Mouse (Mus musculus) forebrain, embryonic 11.5 days (tissue): ENCODE measurements around the gene Dnajc28. TPM values are rescaled to one million over a fixed set of nuclear protein-coding genes. Genes with fewer than 3 reads are reported as not detected.

Experiments
- ATAC-seq: fragments of 200-750 bp; cut with Nextera tagmentation; replicated peaks from 2 replicates; pipeline ENCODE4 v1.8.0; 2017; ENCODE audit warnings: moderate TSS enrichment; ENCODE audit not compliant: low FRiP score
- DNase-seq: peaks from one replicate; pipeline ENCODE4 v3.0.0-alpha.2; 2017; ENCODE audit warnings: low spot score
- H3K27ac ChIP-seq: fragments of 300-500 bp; sonication (generic); 2 replicates; pipeline ENCODE4 v1.5.1; 2014; ENCODE audit warnings: low read depth, low read length
- H3K27me3 ChIP-seq: fragments of 300-500 bp; sonication (generic); 2 replicates; pipeline ENCODE4 v1.6.1; 2014; ENCODE audit warnings: mild to moderate bottlenecking, low read length, mixed read lengths; ENCODE audit not compliant: control insufficient read depth, insufficient read depth
- H3K36me3 ChIP-seq: fragments of 300-500 bp; sonication (generic); 2 replicates; pipeline ENCODE4 v1.6.1; 2014; ENCODE audit warnings: mild to moderate bottlenecking, low read length, moderate library complexity, mixed read lengths; ENCODE audit not compliant: control insufficient read depth, insufficient read depth
- H3K4me1 ChIP-seq: fragments of 300-500 bp; sonication (generic); replicated peaks from 2 replicates; pipeline ENCODE4 v1.6.1; 2014; ENCODE audit warnings: low read length, mixed read lengths; ENCODE audit not compliant: control insufficient read depth, insufficient read depth
- H3K4me2 ChIP-seq: fragments of 300-500 bp; sonication (generic); 2 replicates; pipeline ENCODE4 v1.6.1; 2014; ENCODE audit warnings: low read depth, mild to moderate bottlenecking, low read length, moderate library complexity, mixed read lengths; ENCODE audit not compliant: severe bottlenecking
- H3K4me3 ChIP-seq: fragments of 300-500 bp; sonication (generic); 2 replicates; pipeline ENCODE4 v1.5.1; 2014; ENCODE audit warnings: low read depth, low read length
- H3K9ac ChIP-seq: fragments of 300-500 bp; sonication (generic); 2 replicates; pipeline ENCODE4 v1.6.1; 2014; ENCODE audit warnings: low read length
- H3K9me3 ChIP-seq: fragments of 300-500 bp; sonication (generic); 2 replicates; pipeline ENCODE4 v1.6.1; 2016; ENCODE audit warnings: low read length, mixed read lengths; ENCODE audit not compliant: control insufficient read depth
- WGBS: fragments of 180-500 bp; shearing (Covaris S2); extraction: QIAGEN DNeasy Blood & Tissue Kit; methylation state at CpG from one replicate; pipeline ENCODE4 v1.1.7; 2014; 5-methylcytosine and 5-hydroxymethylcytosine counted together
- polyA plus RNA-seq: library from polyadenylated mRNA; unstranded; fragments of >200 nt; fragmentation: Nextera tagmentation; extraction: Ambion mirVana; gene quantifications from 2 replicates; pipeline ENCODE4 v1.2.1, GENCODE M21; 2014

Dnajc28 gene
- polyA plus RNA-seq, 1 experiment from 2014 or later, result 4.7 TPM

- no peak for ATAC-seq
- H3K9ac ChIP-seq, result no peak overlapping the region
- WGBS, result 85% methylated on average over 6 of the region's 6 CpGs
- no peaks in the 10 kb centered on the region for H3K4me1 ChIP-seq
- no peak overlapping the region for H3K27ac ChIP-seq
- no peaks in the 10 kb centered on the region for H3K36me3 ChIP-seq
- no peak overlapping the region for H3K4me3 ChIP-seq
- DNase-seq, result no peak
- no peaks in the 10 kb centered on the region for H3K9me3 ChIP-seq
- no peaks in the 10 kb centered on the region for H3K27me3 ChIP-seq
- H3K4me2 ChIP-seq, result no peak overlapping the region
Measured at GRCm38 (mm10) chr16:91605156-91605555, 13.7 kb downstream of the Dnajc28 start.

GRCm38 (mm10) chr16:91601693-91602092 lies 17.1 kb downstream of the Dnajc28 start:
- ATAC-seq (no peak), DNase-seq (no peak)
- H3K4me2 ChIP-seq, result no peak overlapping the region
- no peaks in the 10 kb centered on the region for H3K36me3 ChIP-seq
- 83% methylated on average over 9 of the region's 9 CpGs for WGBS
- no peak overlapping the region for H3K4me3 ChIP-seq
- no peaks in the 10 kb centered on the region; the same call in 1 of the 2 replicates for H3K4me1 ChIP-seq
- no peak overlapping the region for H3K27ac ChIP-seq
- H3K9ac ChIP-seq, result no peak overlapping the region
- H3K27me3 ChIP-seq, result peaks cover 3% of the 10 kb centered on the region; the same call in 1 of the 2 replicates
- no peaks in the 10 kb centered on the region for H3K9me3 ChIP-seq

GRCm38 (mm10) chr16:91601081-91601480 lies 17.7 kb downstream of the Dnajc28 start:
- Histone ChIP-seq H3K27me3 (peaks cover 3% of the 10 kb centered on the region; the same call in 1 of the 2 replicates), H3K4me1 (peaks cover 2% of the 10 kb centered on the region; the same call in 1 of the 2 replicates), H3K9ac (no peak overlapping the region), H3K27ac (no peak overlapping the region), H3K36me3 (no peaks in the 10 kb centered on the region), H3K4me2 (no peak overlapping the region), H3K9me3 (no peaks in the 10 kb centered on the region), H3K4me3 (no peak overlapping the region)
- WGBS, result 86% methylated on average over 4 of the region's 4 CpGs
- ATAC-seq, result no peak
- DNase-seq, result no peak

GRCm38 (mm10) chr16:91599242-91599641 lies 19.6 kb downstream of the Dnajc28 start:
- ATAC-seq (no peak), DNase-seq (no peak)
- no peaks in the 10 kb centered on the region for H3K9me3 ChIP-seq
- H3K36me3 ChIP-seq, result no peaks in the 10 kb centered on the region
- H3K9ac ChIP-seq, result no peak overlapping the region
- H3K4me1 ChIP-seq, result peaks cover 2% of the 10 kb centered on the region; the same call in 1 of the 2 replicates
- H3K27ac ChIP-seq, result no peak overlapping the region
- no peak overlapping the region for H3K4me3 ChIP-seq
- H3K27me3 ChIP-seq, result peaks cover 3% of the 10 kb centered on the region; the same call in 1 of the 2 replicates
- H3K4me2 ChIP-seq, result no peak overlapping the region

GRCm38 (mm10) chr16:91597672-91598010 lies 21.2 kb downstream of the Dnajc28 start, which contains the start of gene Tmem50b:
TSS of gene Tmem50b (minus strand) at chr16:91597800.
- peaks cover 2% of the 10 kb centered on the region; the same call in 1 of the 2 replicates for H3K4me1 ChIP-seq
- no peak within 1 kb of the TSS for H3K27ac ChIP-seq
- peak within 1 kb of the TSS; percentile 88 for H3K4me2 ChIP-seq
- peak; percentile 99 for DNase-seq
- peak within 1 kb of the TSS; percentile 72 for H3K9ac ChIP-seq
- peaks cover 3% of the 10 kb centered on the region; the same call in 1 of the 2 replicates for H3K27me3 ChIP-seq
- WGBS, result 0% methylated on average over 33 of the region's 34 CpGs
- no peaks in the 10 kb centered on the region for H3K9me3 ChIP-seq
- ATAC-seq, result peak; percentile 99
- no peaks in the 10 kb centered on the region for H3K36me3 ChIP-seq
- H3K4me3 ChIP-seq, result peak within 1 kb of the TSS; percentile 79

- Histone ChIP-seq H3K27me3 (peaks cover 3% of the 10 kb centered on the region; the same call in 1 of the 2 replicates), H3K36me3 (no peaks in the 10 kb centered on the region), H3K27ac (no peak overlapping the region), H3K4me3 (peak overlapping the region; percentile 79), H3K4me1 (peaks cover 2% of the 10 kb centered on the region; the same call in 1 of the 2 replicates), H3K9me3 (no peaks in the 10 kb centered on the region), H3K4me2 (peak overlapping the region; percentile 88), H3K9ac (peak overlapping the region; percentile 72)
- DNase-seq (peak; percentile 80), ATAC-seq (peak; percentile 21)
- WGBS, result under 1% methylated on average over 75 of the region's 75 CpGs
Measured at GRCm38 (mm10) chr16:91596779-91597671, 21.8 kb downstream of the Dnajc28 start.

- H3K9ac ChIP-seq, result peak overlapping the region; percentile 72
- H3K4me2 ChIP-seq, result peak overlapping the region; percentile 88
- H3K9me3 ChIP-seq, result no peaks in the 10 kb centered on the region
- H3K27me3 ChIP-seq, result peaks cover 3% of the 10 kb centered on the region; the same call in 1 of the 2 replicates
- H3K4me1 ChIP-seq, result peaks cover 2% of the 10 kb centered on the region; the same call in 1 of the 2 replicates
- no peak for ATAC-seq
- peak overlapping the region; percentile 79 for H3K4me3 ChIP-seq
- WGBS, result 21% methylated on average over 9 of the region's 9 CpGs
- no peak for DNase-seq
- H3K27ac ChIP-seq, result no peak overlapping the region
- H3K36me3 ChIP-seq, result no peaks in the 10 kb centered on the region
Measured at GRCm38 (mm10) chr16:91596397-91596778, 22.4 kb downstream of the Dnajc28 start.

GRCm38 (mm10) chr16:91595076-91595475 lies 23.8 kb downstream of the Dnajc28 start:
- 82% methylated on average over 6 of the region's 6 CpGs for WGBS
- Histone ChIP-seq H3K27ac (no peak overlapping the region), H3K9me3 (no peaks in the 10 kb centered on the region), H3K4me1 (peaks cover 2% of the 10 kb centered on the region; the same call in 1 of the 2 replicates), H3K27me3 (peaks cover 3% of the 10 kb centered on the region; the same call in 1 of the 2 replicates), H3K9ac (no peak overlapping the region), H3K4me2 (no peak overlapping the region), H3K4me3 (no peak overlapping the region), H3K36me3 (no peaks in the 10 kb centered on the region)
- no peak for DNase-seq
- ATAC-seq, result no peak
